Mouse (Mus musculus) urinary bladder, adult 18-20 months (tissue): ENCODE results near the gene Zfp366.

Experiments
- DNase-seq, 2 experiments: peaks; one replicate each; pipeline ENCODE4 v3.0.0; 2022; ENCODE audit warnings: low spot score in 2 of 2, mixed read lengths in 2 of 2

The Zfp366 gene

DNA sequence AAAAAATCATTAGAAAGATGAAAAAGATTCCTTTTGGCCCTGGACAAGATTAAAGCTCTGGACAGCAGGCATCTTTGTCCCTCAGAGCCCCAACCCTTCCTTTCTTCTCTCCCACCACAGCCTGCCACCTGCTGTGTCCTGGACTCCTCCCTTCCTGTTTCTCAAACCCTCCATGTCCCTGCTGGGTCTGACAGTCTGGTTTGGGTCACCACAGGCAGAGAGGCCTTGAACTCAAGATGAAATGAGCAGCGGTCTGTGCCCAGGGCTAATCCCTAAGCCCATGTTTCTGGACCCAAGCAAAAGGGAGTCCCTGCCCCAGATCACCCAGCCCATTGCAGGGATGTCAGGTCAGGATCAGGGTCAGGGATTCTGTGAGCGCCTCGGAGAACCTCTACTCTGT, 60.3 kb downstream of the Zfp366 start:
- DNase-seq = no peak

DNA sequence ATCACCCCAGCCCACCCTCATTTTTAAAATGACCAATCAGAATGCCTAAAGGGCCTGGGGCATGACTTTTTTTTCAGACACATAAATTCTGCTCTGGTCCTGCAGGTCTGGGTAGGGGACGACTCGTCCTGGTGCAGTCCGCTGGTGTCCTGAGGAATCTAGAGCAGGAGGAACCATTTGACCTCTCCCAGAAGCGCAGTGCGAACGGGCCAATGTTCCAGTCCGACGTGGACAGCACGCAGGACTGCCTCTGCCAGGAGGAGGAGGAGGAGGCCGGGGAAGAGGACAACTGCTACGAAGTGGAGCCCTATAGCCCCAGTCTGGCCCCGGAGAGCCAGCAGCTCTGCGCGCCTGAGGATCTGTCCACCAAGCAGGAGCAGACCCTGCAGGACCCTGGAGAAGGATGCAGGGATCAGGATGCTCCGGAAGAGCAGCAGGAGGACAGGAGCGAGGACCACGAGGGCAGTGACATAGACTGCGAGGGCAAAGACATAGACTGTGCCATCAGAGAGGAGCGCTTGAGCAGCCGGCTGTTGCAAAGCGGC, 61.4 kb downstream of the Zfp366 start:
- DNase-seq = no peak

DNA sequence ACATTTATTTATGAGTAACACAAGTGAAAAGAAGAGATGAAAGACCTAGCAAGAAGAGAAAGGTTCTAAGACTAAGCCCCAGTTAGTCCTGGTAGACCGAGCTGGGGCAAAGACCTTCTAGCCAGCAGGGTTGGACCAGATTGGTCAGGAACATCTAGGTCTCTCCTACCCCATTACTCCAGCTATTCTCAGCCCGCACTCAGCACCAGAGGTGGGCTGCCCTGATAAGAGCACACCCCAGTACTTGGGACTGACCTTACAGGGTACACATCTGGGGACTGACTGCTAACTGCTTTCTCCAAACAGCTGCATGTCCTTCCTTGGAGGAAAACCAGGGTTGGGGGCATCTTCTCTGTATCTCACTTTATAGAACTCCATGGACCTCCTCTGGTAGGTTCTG, 66.2 kb downstream of the Zfp366 start:
- no peak for DNase-seq

DNA sequence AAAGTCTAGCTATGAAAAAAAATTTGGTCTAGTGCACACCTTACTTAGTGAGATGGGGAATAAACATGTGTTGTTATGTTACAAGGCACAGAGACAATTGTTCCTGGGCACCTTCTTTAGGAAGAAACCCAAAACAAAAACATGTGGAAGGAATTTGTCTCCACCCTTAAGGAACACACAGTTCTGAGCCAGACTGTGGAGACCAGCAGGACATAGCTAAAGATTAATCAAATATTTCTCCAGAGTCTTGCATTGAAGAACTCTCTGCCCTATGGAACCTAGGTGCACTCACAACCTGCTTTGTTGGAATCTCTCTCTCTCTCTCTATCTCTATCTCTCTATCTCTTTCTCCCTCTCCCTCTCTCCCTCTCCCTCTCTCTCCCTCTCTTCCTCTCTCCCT, 69.6 kb downstream of the Zfp366 start:
- DNase-seq = no peak

DNA sequence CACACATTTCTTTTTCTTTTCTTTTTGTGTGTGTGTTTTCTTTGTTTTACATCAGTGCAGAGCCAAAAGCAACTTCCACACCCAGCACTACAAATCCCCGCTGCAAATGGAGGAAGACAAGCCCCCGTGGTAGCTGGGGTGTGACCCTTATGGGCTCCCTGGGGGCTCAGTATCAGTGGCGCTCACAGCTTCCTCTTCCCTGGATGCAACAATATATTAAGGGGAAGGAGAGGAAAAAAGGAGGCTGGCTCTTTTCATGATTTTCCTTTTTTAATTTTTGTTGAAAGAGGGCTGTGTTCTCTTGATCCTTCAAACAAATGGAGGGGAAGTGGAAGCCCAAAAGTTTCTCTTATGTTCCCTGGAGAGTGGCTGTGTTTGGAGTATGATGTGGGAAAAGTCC, 70.2 kb downstream of the Zfp366 start:
- DNase-seq = no peak

DNA sequence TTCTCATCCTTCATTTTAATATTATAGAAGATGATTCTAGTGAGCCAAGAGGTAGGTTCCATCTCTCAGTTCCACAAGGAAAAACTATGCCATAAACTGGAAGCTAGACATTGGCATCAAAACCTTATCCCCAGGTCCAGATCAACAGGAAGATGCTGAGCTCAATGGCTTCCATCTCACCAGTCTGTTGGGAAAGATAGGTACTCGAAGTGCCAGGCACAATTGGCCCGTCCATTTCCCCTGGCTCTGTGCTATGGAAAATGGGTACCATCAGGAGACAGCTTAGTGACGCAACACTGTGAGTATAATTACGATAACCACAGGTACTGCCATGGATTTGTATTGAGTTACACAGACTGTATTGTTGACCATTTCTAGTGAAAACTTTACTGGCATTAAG, 72.3 kb downstream of the Zfp366 start:
- no peak for DNase-seq

DNA sequence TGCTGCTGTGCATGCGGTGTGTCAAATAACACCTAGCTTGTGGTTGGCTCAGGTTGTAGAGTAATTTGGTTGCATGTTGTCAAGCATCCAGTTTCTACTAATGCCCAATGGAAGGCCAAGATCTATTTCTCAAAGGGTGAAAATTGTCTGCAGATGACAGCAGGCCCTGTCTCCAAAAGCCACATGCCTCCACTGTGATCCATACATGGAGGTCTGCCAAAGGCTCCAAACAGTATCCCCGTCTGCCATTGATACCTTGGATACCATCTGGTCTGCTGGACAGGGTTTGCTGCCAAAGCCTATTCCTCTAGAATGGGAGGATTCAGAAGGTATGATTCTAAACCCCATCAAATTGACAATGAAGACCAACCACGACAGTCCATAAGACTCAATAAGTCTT, 74.1 kb downstream of the Zfp366 start:
- DNase-seq = no peak

DNA sequence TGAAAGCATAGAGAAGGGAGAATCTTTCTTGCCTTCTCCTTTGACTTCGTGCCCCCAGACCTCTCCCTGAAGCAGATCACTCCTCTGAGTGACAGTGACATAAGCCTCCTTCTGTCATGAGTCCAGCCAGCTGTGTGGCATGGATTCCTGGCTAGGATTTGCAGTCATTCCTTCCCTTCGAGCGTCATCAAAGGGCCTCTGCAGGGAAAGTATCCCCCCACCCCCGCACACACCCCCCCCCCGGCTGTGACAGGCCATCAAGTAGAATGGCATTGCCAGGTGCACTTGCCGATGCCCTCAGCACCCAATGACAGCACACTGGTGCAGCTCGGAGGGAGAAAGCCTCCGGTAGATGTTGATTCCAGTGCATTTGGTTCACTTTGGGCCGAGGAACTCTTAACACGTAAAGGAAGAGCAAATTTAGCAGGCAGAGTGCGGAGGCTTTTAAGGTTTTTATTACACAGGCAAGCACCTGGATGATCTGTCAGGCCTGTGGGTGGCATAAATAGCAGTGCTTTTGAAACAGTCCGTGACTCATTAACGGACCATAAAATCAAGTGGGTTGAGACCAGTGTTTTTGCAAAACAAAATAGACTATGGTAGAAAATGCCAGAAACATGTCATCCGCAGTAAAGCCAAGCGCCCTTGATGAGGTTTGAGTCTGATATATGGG, 75.0 kb downstream of the Zfp366 start:
- DNase-seq = no peak

DNA sequence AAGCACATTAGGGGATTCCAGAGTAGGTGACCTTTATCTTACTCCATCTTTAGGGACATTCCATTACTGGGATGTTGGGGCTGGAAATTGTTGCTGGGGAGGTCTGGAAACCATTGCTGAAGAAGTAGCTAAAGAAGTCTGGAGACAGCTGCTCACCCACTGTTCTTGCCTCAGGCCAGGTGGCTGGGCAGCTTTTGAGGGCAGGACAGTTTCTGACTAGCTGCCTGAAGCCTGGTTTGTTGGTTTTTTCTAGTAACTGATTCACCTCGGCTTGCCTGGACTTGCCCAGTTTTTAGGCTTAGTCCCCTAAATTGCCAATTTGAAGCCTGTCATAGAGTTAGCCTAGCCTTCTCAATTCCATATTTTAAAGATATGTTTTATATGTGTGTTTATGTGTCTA, 77.8 kb downstream of the Zfp366 start:
- DNase-seq = no peak

DNA sequence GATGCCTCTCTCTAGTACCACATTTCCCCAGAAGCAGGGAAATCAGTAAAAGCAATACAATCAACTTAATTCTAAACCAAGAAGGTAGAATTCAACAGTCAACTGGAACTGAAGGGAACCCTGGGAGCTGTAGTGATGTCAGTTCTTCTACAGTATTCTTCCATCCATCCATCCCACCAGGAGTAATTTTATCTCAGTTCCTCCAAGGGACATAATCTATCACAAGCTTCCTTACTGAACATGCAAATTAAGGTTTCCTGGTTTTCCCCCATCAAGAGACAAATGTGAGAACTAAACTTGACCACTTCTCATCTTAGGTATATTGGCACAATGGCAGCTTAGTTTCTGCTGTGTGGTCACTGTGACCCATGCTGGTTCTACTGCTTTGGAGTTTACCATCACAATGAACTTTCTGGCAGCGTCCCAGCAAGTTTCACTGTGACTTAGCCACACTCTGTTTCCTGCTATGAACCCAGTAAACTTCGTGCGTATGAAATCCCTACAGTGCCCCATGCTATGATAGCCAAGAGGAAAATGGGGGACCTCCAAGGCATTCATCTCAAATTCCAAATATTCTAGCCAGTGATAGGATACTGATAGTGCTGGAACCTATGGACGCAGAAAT, 78.6 kb downstream of the Zfp366 start:
- DNase-seq = no peak

DNA sequence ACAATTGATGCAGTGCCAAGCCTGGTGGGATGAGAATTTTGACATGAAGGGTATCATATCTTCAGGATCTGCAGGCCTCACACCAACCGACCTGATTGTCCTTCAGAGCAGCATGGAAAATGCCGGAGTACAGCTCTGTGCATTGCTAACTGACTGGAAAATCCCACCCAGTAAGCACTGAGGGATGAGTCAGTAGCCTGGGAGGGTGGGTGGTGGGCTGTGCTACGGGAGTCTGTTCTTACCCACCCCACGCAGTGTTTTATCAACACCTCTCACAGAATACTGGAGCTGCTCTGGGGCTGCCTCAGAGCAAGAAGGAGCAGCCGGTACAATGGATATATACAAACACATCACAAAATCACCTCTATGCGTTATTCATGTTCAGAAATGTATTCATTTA, 79.9 kb downstream of the Zfp366 start:
- DNase-seq = no peak

DNA sequence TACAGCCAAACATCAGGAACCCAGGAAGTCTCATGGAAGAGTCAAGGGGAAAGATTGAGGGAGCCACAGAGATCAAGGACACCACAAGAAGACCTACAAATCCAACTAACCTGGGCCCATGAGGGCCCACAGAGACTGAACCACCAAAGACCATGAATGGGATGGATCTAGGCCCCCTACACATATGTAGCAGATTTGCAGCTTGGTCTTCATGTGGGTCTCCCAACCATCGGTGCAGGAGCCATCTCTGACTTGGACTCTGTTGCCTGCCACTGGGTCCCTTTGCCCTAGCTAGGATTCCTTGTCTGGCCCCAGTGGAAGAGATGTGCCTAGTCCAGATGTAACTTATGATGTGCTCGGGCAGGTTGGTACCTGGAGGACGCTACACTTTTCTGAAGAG, 87.4 kb downstream of the Zfp366 start:
- no peak for DNase-seq

DNA sequence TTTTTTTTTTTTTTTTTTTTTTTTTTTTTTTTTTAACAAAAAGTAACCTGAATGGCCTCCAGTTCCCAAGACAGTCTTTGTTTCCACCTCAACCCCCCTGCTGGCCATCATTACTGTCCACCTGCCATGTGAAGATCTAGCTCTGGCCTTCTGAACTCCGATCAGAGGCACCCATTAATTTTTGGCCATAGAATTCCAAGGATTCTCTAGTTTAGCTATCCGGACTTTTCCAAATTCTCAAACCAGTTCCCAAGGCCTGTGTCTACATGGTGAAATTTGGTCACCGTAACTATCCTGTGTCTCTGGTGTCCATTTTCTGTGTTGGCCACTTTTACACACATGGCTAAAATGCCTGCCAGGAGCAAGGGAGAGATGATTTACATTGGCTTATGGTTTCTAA, 92.9 kb downstream of the Zfp366 start:
- no peak for DNase-seq

DNA sequence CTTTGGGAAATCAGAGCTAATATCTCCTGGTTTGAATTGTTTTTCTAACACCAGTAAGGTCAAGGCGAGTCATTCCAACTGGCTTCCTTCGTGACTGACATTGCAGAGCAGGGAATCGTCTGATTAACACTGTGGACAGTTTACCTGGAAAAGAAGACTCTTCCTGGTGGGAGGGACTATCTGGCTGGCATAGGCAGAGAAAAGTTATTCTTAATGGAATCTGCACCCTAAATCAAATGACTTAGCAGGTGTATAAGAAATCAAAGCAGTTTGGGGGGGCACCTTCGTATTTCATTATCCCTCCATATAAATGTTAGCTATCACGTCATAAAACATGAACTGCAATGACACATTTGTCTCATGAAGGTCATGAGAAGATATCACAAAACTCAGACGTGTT, 93.9 kb downstream of the Zfp366 start:
- no peak for DNase-seq

DNA sequence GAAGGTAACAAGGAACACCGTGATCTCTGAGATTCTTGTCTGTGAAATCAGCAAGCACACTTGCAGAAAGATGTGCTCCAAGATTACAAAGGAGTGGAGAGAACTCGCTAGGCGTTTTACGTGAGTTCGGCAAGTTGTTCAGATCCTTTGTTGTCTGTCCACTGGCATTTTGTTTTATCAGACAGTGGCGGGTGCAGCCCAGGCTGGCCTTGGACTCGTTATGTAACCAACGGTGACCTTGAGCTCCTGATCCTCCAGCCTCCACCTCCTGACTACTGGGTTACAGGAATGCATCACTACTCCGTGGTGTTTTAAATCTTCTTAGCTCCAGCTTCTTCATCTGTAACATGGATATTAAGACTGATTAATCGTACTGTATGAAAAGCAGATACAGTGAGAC, 94.7 kb downstream of the Zfp366 start:
- no peak for DNase-seq

DNA sequence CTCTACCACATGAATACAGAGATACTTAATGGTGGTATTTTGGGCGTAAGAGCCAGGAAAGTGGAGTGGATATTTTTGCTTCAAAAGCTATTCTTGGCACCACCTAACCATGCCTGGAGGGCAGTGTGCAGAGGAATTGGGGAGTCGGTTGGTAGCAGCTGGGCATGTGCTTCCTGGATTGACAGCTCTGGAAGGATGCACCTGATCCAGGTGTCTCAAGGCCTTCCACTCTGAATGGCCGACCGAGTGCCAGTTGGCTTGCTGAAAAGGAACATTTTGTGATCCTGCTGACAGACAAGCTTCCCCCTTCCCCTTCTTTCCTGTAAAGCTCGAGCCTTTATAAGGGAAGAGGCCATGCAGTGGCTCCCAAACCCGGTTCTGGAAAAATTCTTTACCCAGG, 98.3 kb downstream of the Zfp366 start:
- no peak for DNase-seq

DNA sequence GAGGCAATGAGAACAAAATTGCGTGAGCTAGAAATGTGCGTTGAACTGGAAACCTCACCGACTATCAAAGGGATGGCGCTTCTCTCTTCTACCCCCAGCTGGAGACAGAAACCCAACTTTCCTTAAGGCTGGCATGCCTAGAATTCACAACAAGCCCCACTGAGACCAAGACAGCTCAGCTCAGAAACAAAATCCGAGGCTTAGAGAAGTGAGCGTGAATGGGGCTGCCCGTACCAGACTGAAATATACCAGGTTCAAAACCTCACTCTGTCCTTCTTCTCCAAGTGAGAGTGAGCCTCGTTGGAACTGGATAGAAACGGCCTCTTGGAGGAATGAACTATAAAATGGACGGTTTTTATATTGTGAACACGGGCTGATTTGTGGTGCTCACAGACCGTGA, 99.3 kb downstream of the Zfp366 start:
- DNase-seq = no peak

DNA sequence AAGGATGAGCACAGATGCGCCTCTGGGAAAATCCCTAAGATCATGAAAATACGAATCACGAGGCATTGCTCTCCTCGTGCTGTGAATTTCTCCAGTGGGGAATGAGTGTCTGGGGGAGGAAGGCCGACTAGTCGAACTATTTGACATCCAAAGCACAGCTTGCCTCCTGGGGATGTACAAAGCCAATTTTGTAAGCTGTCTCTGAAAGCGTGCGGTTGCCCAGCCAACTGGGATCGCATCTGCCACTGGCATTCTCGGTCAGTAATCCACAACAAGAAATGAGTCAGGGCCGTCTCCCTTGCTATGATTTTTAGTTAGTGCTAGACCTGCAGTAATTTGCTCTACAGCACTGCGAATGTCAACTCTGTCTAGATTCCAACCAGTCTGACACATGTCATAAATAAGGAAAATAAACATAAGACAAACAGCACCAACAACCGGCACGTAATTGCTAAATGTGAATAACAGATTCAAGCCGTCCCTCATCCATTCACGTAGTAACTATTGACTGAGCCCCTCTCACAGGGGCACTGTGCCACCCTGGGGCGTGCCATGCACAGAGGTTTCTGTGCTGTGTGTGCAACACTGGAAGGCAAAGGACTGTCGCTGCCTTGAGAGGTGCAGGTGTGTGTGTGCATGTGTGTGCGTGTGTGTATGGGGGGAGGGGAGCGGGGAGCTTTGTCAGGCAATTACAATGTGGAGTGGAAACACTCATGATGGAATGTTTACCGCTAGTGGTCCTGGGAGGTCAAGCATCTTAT, 100.0 kb downstream of the Zfp366 start:
- DNase-seq = no peak

DNA sequence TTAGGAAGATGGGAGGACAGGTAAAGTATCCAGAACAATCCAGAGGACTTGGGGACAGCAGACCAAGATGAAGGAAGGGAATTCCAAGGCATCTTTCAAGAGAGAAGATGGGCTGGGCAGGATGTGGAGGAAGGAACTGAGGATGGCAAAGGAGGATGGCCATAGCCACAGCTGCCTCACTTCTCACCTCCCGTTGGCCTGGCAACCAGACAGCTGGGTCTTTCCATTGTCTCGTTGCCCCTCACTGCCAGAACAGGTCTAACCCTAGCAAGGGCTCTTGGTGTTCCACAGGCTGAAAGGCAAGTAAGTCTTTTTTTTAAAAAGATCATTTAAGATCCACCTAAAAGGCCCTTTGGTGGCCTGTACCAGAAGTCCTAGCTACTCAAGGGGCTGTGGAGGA, 100.6 kb downstream of the Zfp366 start:
- no peak for DNase-seq

DNA sequence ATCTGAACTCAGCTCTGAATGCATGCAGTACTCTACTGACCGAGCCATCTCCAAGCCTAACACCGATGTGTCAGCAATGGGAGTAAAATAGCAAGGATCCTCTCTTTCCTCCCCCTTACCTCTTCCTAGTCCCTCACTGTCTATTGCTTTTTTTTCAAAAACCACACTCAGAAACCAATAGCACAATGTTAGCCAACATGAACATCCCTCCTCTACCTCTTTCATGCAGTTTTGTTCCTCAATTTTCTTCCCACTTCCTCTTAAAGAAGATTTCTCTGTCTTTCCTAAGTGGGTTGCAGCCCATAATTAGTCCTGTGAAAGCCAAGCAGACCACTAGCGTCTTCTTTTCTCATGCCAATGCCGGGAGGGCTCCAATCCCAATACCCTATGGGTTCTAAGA, 102.6 kb downstream of the Zfp366 start:
- DNase-seq = no peak

DNA sequence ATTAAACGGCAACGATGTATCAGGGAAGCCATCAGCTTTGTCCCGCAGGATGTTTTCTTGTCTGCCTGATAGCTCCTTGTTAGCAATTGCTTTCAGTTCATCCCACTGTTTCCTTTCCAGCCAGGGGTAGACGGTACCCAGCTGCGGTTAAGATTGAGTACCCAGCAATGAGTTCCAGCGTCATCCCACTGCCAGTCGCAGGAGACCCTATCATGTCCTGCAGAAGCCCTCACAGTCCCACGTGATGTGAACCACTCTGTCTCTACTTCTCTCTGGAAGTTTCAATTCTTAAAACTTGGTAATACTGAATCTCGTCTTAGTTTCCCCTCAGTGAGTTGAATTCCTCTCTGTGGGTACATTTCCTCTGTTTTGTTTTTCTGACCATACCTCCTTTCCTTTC, 103.2 kb downstream of the Zfp366 start:
- no peak for DNase-seq

DNA sequence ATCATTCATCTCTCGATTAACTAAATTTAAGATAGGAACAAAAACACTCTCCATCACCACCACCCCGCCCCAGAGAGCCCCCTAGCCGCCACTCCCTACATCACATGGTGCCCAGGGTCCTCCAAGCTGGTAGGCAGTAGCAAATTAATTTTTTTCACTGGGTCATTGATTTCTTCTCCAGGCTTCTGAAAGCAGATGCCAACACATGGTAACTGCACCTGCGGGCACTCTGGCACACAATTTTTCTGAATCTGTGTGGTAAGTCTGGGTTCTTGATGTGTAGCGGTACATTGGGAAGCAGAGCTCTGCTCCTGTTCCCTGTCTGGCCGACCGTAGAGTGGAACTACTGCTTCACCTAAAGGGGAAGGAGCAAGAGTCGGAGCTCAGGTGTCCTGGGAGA, 106.1 kb downstream of the Zfp366 start:
- no peak for DNase-seq

DNA sequence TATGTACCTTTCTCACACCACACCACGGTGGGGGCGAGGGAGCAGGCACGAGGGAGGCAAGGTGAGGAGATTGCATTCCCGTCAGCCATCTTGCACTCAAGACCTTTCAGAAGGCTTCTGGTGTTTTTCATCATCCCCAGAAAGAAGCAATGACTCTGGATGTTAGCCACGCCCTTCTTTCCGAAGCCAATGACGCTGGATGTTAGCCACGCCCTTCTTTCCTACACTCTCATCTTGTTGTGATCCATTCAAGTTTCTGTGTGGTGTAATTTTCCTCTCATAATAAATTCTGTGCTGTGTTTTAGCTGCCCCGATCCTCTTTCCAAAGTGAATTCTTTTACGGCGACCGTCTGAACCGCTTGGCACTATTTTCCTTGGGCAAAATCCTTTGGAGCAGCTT, 109.6 kb downstream of the Zfp366 start:
- no peak for DNase-seq
